Mouse (Mus musculus) heart, adult 9 months (tissue): ENCODE measurements at regions not wholly inside any gene's neighbourhood (a gene's known extent, or its start where the extent isn't known, plus 50 kb on each side); places are given as distances from the start of the nearest gene placed in this dataset.

Source experiments
- DNase-seq, 2 experiments: peaks; one replicate each; pipeline ENCODE4 v3.0.0; 2022; ENCODE audit warnings: low spot score in 2 of 2

DNA sequence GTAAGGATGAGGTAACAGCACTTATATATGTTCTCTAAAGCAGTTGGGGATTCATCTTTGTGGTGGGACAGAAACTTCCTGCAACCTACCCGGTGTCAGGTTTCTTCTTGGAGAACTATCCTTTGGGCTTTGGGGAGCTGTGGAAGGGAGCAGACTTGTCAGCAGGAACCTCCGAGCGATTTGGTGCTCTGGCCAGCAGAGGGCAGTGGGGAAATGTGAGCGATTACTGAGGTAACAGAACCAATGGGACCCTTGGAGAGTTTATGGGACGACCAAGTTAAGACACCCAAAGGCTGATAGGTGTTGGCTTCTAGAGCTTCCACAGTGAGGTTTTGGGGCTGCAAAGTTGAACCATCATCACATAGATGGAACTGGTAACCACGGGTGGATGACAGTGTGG is 160.6 kb upstream of the Kif2a start:
- DNase-seq: peak in 1 of 2 experiments; percentile 7

DNA sequence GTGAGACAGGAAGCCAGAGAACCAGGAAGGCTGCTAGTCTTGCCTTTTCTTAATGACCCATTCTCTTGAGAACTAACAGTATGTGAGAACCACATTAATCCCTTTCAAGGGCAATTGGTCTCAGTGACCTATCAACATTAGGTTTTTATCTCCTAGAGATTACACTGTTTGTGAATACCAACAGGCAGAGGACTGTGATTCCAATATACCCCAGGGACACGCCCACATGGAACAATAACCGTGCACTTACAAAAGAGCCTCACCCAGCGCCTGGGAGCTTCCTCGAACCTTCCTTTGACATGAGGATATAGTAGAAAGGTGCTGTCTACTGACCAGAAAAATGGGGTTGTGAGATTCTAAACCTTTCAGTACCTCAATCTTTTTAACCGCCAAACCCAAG is 157.6 kb upstream of the Kif2a start:
- no peak for DNase-seq

DNA sequence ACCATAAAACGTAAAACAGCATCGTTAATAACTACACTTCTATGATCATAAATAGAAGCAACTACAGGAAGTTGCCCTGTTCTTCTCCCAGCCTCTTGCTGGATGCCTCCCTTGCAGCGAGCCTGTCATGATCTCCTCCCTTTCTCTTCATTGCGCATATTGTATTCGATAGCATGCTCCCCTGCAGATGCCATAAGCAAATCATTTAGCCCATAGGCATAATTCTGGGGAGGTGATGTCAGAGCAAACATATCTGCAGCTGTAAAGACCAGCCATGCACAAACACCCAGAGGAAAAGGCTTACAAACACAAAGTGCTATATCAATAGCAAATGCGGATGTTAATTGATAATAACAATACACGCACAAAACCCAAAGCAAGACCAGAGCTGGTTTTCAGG is 155.7 kb upstream of the Kif2a start:
- DNase-seq: no peak

DNA sequence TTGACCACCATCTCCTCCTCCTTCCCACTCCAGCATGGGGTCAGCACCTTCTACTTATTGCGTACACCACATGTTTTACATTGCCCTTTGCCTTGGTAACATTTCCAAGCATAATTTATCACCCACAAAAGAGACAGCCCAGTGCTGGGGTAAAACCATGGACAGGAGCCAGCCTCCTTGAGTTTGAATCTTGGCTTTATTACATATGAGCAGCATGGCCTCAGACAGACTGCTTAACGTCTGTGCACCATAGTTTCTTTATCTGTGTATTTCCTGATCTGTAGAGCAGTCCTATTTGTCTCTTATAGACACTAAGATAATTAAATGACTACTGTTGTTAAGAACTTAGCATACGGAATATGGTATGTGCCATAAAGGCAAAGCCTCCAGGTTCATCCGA is 154.0 kb upstream of the Kif2a start:
- DNase-seq: no peak

DNA sequence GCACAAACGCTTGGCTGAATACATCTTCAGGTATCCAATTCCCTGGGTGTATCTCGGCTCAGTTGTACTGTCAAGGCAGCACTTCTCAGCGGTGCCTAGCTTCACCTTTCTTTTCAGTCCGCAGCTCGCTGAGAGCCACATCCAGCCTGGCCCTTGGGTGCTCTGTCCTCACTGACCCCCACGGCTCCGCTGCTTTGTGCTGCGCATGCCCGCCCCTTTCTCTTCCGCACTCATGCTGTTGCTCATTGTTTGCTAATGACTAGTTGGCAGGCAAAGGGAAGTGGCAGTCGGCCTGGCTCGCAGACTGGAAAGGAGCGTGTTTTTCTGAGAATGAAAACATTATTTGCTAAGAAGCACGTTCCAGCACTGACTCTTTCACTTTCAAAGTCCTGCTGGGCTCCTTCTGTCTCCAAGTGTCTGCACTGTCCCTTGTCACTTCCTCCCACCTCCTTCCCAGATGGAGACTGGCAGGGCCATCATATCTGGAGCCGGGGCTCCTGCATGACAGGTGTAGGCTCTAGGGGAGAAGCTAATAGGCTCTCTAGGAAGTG is 146.7 kb upstream of the Kif2a start:
- DNase-seq: peak; percentile 7 to 30

DNA sequence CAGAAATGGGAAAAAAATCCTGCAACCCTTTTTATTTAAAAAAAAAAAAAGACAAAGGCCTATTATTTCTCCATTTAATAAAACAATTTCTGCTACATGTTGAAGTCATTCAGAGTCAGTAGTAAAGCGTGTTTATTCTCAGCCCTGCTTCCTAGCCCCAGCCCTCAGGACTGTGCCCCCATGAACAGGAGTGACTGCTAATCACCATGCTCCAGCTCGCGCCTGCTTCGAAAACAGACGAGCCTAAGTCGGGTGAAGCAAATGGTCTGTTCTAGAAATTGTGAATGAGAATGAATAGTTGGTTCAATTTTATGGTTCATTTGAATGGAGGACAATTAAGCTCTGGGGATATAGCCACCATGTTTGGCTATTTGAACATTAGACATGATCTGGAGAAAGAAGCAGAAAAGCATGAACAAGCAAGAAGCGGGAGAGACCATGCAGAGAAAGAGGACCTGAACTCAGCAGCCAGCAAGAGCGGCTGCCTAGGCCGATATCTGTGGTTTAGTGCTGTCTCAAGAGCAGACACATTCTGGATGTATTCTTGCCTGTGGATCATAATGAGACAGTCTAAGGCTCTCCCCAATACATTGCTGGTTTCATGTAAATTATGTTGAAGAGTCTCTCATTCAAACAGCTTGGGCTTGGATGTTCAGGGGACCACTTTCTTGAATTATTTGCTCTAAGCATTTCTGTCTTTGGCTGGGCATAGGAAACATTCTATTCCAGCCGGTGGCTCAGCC is 146.1 kb upstream of the Kif2a start:
- DNase-seq: no peak

DNA sequence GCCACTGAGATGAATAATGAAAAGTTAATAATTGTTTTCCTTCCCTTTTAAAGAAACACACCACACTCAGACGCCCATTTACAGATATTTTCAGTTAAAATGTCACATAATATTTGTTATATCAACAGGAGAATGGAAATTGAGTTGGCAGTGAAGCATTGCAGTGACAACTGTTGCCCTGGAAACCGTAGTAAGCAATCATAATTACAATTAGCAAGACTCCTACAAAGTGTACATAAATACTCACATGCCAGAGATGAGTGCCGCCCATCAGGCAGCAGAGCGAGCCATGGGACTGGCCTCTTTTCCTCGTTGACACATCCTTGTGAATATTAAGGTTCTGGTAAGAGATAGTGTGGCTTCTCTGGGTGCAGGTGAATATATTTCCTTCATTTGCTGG is 129.6 kb upstream of the Kif2a start:
- no peak for DNase-seq

DNA sequence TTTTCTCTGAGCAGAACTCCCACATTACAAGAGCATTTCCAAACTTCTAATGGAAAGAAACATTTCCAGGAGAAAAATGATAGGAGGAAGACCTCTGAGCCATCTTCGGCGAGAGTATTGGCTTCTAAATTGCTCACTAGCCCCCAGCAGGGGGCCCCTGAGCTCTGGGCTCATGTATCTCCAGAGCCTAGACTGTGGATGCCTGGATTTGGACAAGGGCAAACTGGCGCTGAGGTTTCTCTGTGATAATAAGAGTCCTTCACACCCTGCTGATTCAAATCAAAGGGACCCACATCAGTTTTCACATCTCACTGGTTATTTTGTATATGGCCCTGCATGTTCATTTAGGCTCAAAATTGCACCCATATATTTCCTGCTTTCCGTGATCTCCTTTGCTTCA is 119.3 kb upstream of the Kif2a start:
- DNase-seq: no peak

DNA sequence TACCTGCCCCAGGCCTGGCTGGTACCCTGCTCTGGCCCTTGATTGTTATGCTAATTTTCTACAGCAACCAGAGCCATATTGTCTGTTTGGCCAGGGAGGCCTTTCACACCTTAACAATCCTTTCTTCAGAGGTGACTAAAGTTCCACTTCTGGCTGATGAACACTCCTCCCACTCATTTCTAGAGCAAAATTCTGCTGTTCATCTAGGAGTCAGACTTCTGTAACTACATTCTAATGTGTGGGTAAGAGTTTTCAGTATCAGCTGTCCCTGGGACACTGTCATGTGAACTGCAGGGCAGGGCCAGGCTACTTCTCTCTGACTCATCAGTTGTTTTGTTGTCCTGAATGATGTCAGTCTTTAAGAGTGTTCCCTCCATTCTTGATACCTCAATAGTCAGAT is 112.2 kb upstream of the Kif2a start:
- DNase-seq: no peak

DNA sequence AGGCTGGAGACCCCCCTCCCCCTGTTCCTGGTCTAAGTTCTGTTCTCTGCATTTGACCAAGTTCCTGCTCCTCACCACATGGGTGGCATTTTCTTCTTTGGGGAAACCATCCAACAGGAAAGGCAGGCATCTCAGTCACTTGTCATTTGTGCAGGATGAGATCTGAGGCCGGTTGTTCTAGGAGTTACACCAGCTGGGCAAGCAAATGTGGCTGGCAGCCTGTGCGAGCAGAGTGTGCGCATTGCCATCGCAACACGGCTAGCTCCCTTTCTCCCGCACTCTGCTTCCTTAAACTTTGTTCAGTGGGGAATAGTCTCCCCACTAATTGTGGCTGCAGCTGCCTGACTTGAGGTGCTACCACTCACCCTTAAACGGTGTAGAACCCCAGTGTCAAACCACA is 104.7 kb upstream of the Kif2a start:
- no peak for DNase-seq

DNA sequence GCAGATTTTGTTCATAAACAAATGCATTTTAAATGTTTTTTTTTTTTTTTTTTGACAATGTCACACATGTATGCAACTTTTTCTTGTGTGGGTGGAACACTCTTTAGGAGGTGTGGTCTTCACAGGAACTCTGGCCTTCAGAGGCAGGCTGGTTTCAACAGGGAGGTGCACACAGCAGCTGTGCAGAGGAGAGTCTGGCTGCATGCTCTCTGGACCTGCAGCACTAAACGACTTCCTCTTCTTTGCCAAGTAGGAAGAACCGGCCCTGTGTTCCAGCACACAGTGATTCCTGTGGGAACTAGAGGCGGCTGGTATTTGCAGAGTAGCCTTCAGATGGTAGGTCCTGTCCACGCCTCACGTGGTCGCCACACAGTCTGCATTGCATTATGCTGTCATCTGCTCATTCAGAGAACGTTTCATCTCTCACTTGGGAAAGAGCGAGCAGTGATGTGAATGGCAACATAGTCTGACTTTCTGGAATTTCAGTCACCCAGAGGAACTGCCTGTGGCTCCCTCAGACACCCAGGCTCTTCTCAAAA is 102.3 kb upstream of the Kif2a start:
- no peak for DNase-seq

DNA sequence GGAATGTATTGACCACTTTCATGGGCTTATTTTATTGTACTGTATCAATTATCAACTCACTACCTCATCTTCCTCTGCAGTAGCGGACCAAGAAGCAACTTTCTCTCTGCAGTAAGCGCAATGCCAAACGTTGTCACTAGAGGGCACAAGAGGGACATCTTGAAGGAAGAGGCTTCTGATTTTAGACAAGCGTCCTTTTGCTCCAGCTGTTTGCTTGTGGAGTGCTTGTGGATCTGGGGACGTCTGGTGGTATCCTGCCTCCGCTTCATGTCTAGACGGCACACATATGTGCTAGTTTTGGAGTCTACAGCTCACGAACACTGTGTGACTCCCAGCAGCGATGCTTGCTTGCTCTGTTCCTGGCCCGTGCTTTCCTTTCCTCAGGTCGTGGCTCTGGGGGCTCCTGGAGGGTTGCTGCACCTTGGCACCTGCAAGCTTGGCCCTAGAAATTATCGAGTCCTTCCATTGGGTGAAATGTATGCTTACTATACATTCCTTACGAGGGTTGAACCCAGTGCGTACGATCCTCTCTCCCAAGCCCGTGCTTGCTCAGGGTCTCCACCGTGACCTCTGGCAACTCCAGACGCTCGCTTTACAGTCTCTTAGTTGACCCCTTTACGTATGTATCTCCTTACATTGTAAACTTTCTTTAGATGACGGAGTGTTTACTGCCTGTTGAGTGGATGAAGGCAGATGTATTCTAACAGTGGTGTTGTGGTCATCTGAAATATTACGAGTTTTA is 92.2 kb upstream of the Kif2a start:
- peak; percentile 27 to 75 for DNase-seq

DNA sequence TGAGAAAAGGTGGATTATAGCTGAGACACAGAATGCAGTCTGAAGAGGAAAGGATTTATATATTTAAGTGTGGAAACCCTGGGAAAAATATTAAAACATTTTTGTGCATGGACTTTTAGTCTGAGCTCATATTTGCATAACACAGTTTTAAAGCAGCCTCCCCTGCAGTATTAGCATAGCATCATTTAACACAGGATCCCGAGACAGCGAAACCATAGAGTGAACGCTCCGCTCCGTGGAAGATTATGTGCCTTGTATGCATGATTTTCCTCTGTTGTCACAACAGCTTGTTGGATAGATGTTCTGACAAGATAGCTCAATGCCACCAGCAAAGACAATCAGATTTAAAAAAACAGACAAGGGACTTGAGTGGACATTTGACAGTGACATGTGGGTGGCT is 86.1 kb upstream of the Kif2a start:
- no peak for DNase-seq

DNA sequence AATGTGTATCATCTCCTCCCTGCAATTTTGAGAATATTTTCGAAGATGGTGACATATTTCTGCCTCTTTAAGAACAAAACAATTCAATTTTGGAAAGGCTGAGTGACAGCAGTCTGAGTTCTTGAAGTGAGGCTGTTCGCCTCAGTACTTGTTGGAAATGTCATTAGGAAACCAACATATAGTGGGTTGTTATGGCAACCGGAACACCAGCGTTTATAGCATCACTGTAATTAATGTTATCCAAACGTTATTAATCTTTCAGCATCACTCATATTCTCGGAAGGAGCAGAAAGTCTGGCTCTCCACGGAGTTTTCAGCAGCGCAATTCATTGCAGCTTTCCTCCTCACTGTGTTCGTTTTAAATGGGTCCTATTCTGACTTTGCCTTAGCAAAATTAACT is 85.6 kb upstream of the Kif2a start:
- no peak for DNase-seq

DNA sequence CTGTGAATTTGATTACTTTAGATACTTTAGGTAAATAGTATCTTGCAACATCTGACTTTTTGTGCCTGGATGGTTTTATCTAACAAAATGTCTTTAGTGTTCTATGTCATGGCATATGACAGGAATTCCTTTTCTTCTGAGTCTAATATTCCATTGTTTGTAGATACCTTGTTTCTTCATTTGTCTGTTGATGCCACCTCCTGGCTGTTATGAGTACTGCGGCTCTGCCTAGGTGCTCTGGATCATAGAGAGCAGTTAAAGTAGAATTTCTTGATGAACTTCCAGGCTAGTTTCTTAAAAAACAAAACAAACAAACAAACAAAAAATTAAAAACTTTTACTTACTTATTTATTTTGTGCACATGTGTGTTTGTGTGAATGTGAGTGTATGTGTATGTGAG is 83.6 kb upstream of the Kif2a start:
- DNase-seq: no peak

DNA sequence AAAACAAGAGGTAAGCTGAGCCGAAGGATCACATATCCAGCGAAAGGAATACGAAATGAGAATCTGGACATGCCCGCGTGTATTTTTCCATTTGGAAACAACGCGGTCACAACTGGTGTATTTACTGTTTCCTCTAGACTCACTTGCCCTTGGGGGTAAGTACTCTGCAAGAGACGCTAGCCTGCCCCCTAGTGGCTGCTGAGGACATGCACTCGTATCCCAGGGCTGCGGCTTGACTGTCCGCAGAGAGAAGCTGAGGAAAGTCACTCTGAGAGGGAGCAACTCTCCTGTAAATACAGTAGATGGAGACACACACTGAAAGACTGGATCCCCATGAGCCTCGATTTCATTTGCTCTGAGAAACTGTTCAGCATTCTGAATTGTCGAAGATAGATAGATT is 79.7 kb upstream of the Kif2a start:
- DNase-seq: peak; percentile 65 to 80

DNA sequence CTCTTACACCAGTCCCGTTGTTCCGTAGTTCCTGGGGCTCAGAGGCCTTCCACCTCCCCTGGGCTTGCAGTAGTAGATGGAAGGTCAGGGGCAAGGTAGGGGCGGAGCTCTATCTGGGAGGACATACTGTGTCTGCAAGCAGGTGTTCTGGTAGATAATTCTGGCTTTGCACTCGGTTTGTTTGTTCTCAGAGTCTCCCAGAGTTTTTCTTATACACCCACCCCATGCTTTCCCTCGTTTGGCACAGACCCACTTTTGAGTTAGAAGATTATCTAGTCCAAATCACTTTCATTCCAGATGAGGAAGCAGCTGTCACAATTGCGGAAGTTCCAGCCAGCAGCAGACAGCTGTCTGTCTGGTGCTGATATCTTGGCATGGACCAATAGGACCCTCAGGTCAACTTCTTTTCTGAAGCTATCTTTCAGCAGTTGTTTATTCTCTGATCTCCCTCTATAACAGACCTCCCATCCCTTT is 79.0 kb upstream of the Kif2a start:
- peak in 1 of 2 experiments; percentile 18 for DNase-seq

DNA sequence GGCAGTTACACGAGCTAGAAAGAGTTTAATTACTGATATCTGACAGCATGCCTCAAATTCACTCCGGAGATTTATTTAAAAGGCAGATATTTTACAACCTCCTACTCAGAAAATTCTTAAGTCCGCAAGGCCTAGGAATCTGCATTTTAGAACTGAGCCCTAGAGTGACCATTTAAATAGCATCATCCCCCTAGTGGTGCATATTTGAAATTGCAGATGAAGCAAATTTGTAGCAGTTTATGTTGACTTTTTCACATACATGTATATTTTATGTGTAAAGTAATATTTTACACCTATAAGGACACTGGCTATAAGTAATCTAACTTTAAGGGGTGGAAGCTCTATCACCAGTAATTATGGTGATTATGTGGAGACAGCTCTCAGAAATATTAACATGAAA is 78.2 kb upstream of the Kif2a start:
- no peak for DNase-seq

DNA sequence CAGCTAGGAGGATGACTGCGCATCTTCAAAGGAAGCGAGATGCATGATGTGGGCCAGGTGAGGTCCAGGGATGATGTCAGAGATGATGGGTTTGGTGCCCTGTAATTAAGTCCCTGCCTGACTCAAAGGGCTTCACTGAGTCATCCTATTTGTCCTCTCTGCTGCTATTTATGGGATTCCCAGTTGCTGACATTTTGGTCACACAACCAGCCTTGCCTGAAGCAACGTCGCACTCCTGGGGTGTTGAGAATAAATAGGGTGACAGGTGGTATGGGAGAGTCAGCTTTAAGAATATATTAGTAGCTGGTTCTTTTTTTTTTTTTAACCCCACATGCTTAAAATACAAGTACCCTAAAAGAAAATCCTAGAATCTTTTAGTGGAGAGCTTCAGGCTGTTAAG is 75.1 kb upstream of the Kif2a start:
- DNase-seq: no peak

DNA sequence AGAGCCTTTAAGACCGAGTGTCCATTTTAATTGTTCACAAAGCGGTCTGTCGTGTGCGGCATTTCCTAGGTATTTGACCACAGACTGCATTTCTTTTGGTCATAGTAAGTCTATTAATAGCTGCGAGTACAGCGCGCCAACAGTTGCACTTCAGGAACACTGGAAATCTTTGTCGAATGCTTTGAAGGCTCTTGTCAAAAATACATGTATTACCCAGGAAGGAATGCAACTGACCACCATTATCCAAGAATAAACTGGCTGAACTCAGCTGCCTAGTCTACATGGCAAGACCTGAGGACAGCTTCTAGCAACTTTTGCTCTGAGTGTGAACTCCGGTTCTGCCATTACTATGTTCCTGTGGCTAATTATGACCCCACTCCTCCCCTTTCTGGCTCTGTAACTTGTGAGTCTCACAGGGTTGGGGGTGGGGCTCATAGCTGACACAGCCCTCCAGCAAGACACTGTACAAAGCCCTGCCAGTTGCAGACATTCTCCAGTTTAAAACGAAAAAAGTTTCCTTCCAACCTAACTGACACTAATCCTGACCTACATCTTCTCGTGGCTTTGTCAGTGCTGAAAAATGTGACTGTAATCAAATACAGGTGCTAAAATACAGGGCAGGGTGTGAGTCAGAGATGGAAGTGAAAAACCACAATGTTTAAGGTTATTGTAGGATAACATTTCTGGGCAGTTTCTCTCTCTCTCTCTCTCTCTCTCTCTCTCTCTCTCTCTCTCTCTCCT is 73.2 kb upstream of the Kif2a start:
- no peak for DNase-seq

DNA sequence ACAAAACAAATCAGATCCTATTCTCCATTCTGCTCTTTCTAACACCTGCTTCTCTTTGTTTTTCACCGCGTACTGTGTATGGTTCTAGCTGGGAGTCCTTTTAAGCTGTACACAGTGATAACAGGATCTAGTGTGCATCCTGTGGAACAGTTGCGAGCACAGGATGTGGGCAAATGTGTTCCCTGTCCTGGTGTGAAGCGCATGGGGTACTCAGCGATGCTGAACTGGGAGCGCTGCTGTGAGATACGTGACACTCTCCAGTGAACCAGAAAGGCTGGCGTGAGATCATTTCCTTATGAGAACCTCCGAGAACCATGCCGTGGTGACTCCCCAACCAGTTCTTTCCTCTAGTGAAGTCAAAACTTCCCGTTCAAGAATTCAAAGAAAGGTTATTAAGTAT is 72.6 kb upstream of the Kif2a start:
- DNase-seq: peak in 1 of 2 experiments; percentile 11

DNA sequence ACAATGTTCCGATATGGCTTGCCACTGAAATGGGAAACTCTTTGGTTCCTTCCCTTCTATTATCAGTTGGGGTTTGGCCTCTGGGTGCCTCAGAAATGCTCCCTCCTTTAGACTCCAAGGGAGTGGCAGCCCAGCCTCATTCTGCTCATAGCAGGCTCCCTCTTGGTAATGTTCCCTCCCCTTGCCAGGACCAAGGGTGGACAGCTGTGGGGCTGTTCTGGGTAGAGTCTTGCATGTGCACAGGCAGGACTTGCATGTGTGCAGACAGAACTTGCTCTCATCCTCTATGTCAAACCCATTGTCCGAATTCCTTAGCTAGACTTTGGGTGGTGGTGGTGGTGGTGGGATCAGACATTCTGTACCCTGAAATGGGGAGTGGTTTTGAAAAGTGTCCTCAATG is 71.8 kb upstream of the Kif2a start:
- no peak for DNase-seq
